In the genomic region with DNA sequence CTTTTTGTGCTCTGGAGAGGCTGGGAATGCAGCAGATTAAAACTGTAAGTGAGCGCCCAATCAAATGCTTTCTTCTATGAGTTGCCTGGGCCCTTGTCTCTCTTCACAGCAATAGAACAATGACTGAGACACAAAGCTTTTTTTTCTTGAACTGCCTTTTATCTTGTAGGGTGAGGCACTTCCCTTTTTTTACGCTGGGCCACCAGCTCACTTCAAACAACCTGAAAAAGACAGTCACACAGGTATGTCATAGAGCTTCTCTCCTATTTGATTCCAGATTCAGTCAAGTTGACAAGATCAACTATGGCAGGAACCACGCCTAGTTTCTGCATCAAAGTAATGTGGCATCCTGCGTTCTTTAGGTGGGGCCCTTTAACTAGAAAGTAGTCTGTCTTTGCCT, we compare ENCODE assay signal across 22 mouse cellular contexts.
"Had no signal": no experiment of that assay in that cellular context is flagged by ENCODE, and none has a peak within 500 bp of the region (broad histone marks: within the 10 kb centered on the region; RNA-seq: fewer than 3 reads in every experiment).

No protein-coding gene starts in this region.

- H3K9me3 ChIP-seq: limb, embryonic 10.5 days; limb, embryonic 13.5 days; liver, embryonic 12.5 days; liver, embryonic 15.5 days; lung, embryonic 15.5 days; midbrain, embryonic 10.5 days; midbrain, embryonic 15.5 days; neural tube, embryonic 13.5 days had no signal

- H3K9ac ChIP-seq: limb, embryonic 13.5 days; liver, embryonic 12.5 days; liver, embryonic 15.5 days; lung, embryonic 15.5 days; midbrain, embryonic 15.5 days; neural tube, embryonic 13.5 days had no signal

- DNase-seq: kidney, adult 9 months; kidney, postnatal 25 days; layer of hippocampus, adult 9-11 months; liver; lung, adult 18-20 months; lung, postnatal 10 days; lung, postnatal 36 days; retina, postnatal 1 day; thymus, adult 18-20 months; thymus, postnatal 36 days had no signal

- H3K36me3 ChIP-seq: limb, embryonic 10.5 days; limb, embryonic 13.5 days; liver, embryonic 12.5 days; liver, embryonic 15.5 days; lung, embryonic 15.5 days; midbrain, embryonic 10.5 days; midbrain, embryonic 15.5 days; neural tube, embryonic 13.5 days had no signal

- H3K4me1 ChIP-seq: liver, embryonic 12.5 days; liver, embryonic 15.5 days; megakaryocyte, embryonic 14.5 days; midbrain, embryonic 10.5 days; midbrain, embryonic 15.5 days; neural tube, embryonic 13.5 days had no signal

- H3K4me2 ChIP-seq: limb, embryonic 13.5 days; liver, embryonic 12.5 days; liver, embryonic 15.5 days; lung, embryonic 15.5 days; midbrain, embryonic 15.5 days; neural tube, embryonic 13.5 days had no signal

- H3K4me3 ChIP-seq: layer of hippocampus, adult 2 months; limb, embryonic 10.5 days; limb, embryonic 13.5 days; liver, embryonic 12.5 days; liver, embryonic 15.5 days; lung, embryonic 15.5 days; megakaryocyte, embryonic 14.5 days; midbrain, embryonic 10.5 days; midbrain, embryonic 15.5 days; myocyte; neural tube, embryonic 13.5 days had no signal

- H3K27ac ChIP-seq: kidney, postnatal 0 days; layer of hippocampus, adult 2 months; limb, embryonic 10.5 days; limb, embryonic 13.5 days; liver, embryonic 12.5 days; liver, embryonic 15.5 days; midbrain, embryonic 10.5 days; midbrain, embryonic 15.5 days; neural tube, embryonic 13.5 days had no signal

- ATAC-seq: liver, embryonic 12.5 days; midbrain, embryonic 15.5 days had no signal

- H3K27me3 ChIP-seq: limb, embryonic 13.5 days; liver, embryonic 12.5 days; liver, embryonic 15.5 days; lung, embryonic 15.5 days; megakaryocyte, embryonic 14.5 days; midbrain, embryonic 15.5 days; neural tube, embryonic 13.5 days had no signal
